Mouse (Mus musculus) heart, embryonic 14.5 days (tissue): Measurements from ENCODE around the gene Jpt2. TPM values are rescaled to one million over a fixed set of nuclear protein-coding genes. Genes with fewer than 3 reads are reported as not detected.

Experiments used
- polyA plus RNA-seq: library from polyadenylated mRNA; unstranded; fragments of >200 nt; fragmentation: Nextera tagmentation; extraction: Ambion mirVana; gene quantifications from 2 replicates; pipeline ENCODE4 v1.2.1, GENCODE M21; 2014

Jpt2 gene
- polyA plus RNA-seq, 1 experiment from 2014 or later = 63.1 TPM

Other genes with a start within 250 kb of the Jpt2 start
- not detected in 2 replicates for gene Rnf151, start 242.6 kb downstream of the Jpt2 start, polyA plus RNA-seq
- 919 and 1,010 TPM in 2 replicates for gene Rps2, start 242.6 kb downstream of the Jpt2 start, polyA plus RNA-seq
- gene Ndufb10, start 236.2 kb downstream of the Jpt2 start, polyA plus RNA-seq = 556 and 564 TPM in 2 replicates
- 1.3 and 1.7 TPM in 2 replicates for gene Rpl3l, start 232.9 kb downstream of the Jpt2 start, polyA plus RNA-seq
- gene Msrb1, start 224.0 kb downstream of the Jpt2 start, polyA plus RNA-seq = 26.8 and 27.2 TPM in 2 replicates
- gene Hs3st6, start 207.7 kb downstream of the Jpt2 start, polyA plus RNA-seq = 0.18 and 0.43 TPM in 2 replicates
- not detected in 2 replicates for gene Meiob, start 156.4 kb downstream of the Jpt2 start, polyA plus RNA-seq
- 62.7 and 68.4 TPM in 2 replicates for gene Hagh, start 120.5 kb downstream of the Jpt2 start, polyA plus RNA-seq
- 46.5 and 47.2 TPM in 2 replicates for gene Fahd1, start 110.3 kb downstream of the Jpt2 start, polyA plus RNA-seq
- gene Igfals, start 94.7 kb downstream of the Jpt2 start, polyA plus RNA-seq = not detected in 2 replicates
- 37.8 and 39.8 TPM in 2 replicates for gene Nubp2, start 74.3 kb downstream of the Jpt2 start, polyA plus RNA-seq
- 26.8 and 28.2 TPM in 2 replicates for gene Spsb3, start 74.0 kb downstream of the Jpt2 start, polyA plus RNA-seq
- gene Eme2, start 65.6 kb downstream of the Jpt2 start, polyA plus RNA-seq = 14.7 and 16.0 TPM in 2 replicates
- 82.1 and 82.8 TPM in 2 replicates for gene Mrps34, start 65.6 kb downstream of the Jpt2 start, polyA plus RNA-seq
- 39.4 and 43.9 TPM in 2 replicates for gene Nme3, start 64.2 kb downstream of the Jpt2 start, polyA plus RNA-seq
- 27.8 and 31.0 TPM in 2 replicates for gene Mapk8ip3, start 23.7 kb downstream of the Jpt2 start, polyA plus RNA-seq
- gene Cramp1l, start 55.1 kb upstream of the Jpt2 start, polyA plus RNA-seq = 6.4 and 7.6 TPM in 2 replicates
- gene Ift140, start 55.4 kb upstream of the Jpt2 start, polyA plus RNA-seq = 9.9 and 10.6 TPM in 2 replicates
- 19.5 and 23.4 TPM in 2 replicates for gene Tmem204, start 122.9 kb upstream of the Jpt2 start, polyA plus RNA-seq
- 19.3 and 27.8 TPM in 2 replicates for gene Telo2, start 155.3 kb upstream of the Jpt2 start, polyA plus RNA-seq
- 0.14 and 0.44 TPM in 2 replicates for gene Ptx4, start 160.1 kb upstream of the Jpt2 start, polyA plus RNA-seq
- 16.4 and 17.2 TPM in 2 replicates for gene Clcn7, start 172.7 kb upstream of the Jpt2 start, polyA plus RNA-seq
- gene Ccdc154, start 201.8 kb upstream of the Jpt2 start, polyA plus RNA-seq = not detected in 2 replicates
- gene Gm38655, start 214.8 kb upstream of the Jpt2 start, polyA plus RNA-seq = not detected in 2 replicates
- gene BC003965, start 223.9 kb upstream of the Jpt2 start, polyA plus RNA-seq = 22.5 and 25.1 TPM in 2 replicates
- 2.2 and 2.7 TPM in 2 replicates for gene Unkl, start 227.7 kb upstream of the Jpt2 start, polyA plus RNA-seq